Mouse (Mus musculus) heart, embryonic 16.5 days (tissue): ENCODE results near the gene Foxn3. TPM values are rescaled to one million over a fixed set of nuclear protein-coding genes. Genes with fewer than 3 reads are reported as not detected.
A peak's percentile ranks its signal among the peaks of the same experiment; 100 is the strongest.

ENCODE experiments used
- ATAC-seq: fragments of 200-750 bp; cut with Nextera tagmentation; replicated peaks from 2 replicates; pipeline ENCODE4 v1.8.0; 2017; ENCODE audit warnings: moderate number of reproducible peaks; ENCODE audit not compliant: insufficient read depth, low FRiP score; ENCODE audit errors: extremely low read depth
- H3K27ac ChIP-seq: fragments of 300-500 bp; sonication (generic); 2 replicates; pipeline ENCODE4 v1.5.1; 2014; ENCODE audit warnings: mild to moderate bottlenecking, low read length, control low read depth, moderate library complexity
- H3K27me3 ChIP-seq: fragments of 300-500 bp; sonication (generic); 2 replicates; pipeline ENCODE4 v1.6.1; 2014; ENCODE audit warnings: low read length, mixed read lengths; ENCODE audit not compliant: control insufficient read depth, insufficient read depth
- H3K36me3 ChIP-seq: fragments of 300-500 bp; sonication (generic); 2 replicates; pipeline ENCODE4 v1.6.1; 2014; ENCODE audit not compliant: control insufficient read depth, insufficient read depth
- H3K4me1 ChIP-seq: fragments of 300-500 bp; sonication (generic); 2 replicates; pipeline ENCODE4 v1.6.1; 2014; ENCODE audit warnings: low read length, mixed read lengths; ENCODE audit not compliant: control insufficient read depth, insufficient read depth
- H3K4me2 ChIP-seq: fragments of 300-500 bp; sonication (generic); 2 replicates; pipeline ENCODE4 v1.6.1; 2014; ENCODE audit warnings: low read depth, mild to moderate bottlenecking, control low read depth, low read length
- H3K4me3 ChIP-seq: fragments of 300-500 bp; sonication (generic); 2 replicates; pipeline ENCODE4 v1.5.1; 2014; ENCODE audit warnings: mild to moderate bottlenecking, control low read depth, low read length
- H3K9ac ChIP-seq: fragments of 300-500 bp; sonication (generic); 2 replicates; pipeline ENCODE4 v1.6.1; 2014; ENCODE audit warnings: low read length, control low read depth
- H3K9me3 ChIP-seq: fragments of 300-500 bp; sonication (generic); replicated peaks from 2 replicates; pipeline ENCODE4 v1.6.1; 2016; ENCODE audit warnings: low read length; ENCODE audit not compliant: control insufficient read depth
- WGBS: fragments of 180-500 bp; shearing (Covaris S2); extraction: QIAGEN DNeasy Blood & Tissue Kit; methylation state at CpG from one replicate; pipeline ENCODE4 v1.1.7; 2014; 5-methylcytosine and 5-hydroxymethylcytosine counted together
- polyA plus RNA-seq: library from polyadenylated mRNA; unstranded; fragments of >200 nt; fragmentation: Nextera tagmentation; extraction: Ambion mirVana; gene quantifications from 2 replicates; pipeline ENCODE4 v1.2.1, GENCODE M21; 2015

Foxn3 gene
- polyA plus RNA-seq, 1 experiment from 2014 or later, result 52.1 TPM

- no peak for ATAC-seq
- Histone ChIP-seq H3K27me3 (no peaks in the 10 kb centered on the region), H3K27ac (no peak overlapping the region), H3K4me2 (no peak overlapping the region), H3K9ac (no peak overlapping the region), H3K36me3 (no peaks in the 10 kb centered on the region), H3K4me1 (peaks cover 29% of the 10 kb centered on the region), H3K4me3 (no peak overlapping the region), H3K9me3 (no peaks in the 10 kb centered on the region)
- WGBS, result 66% methylated on average over 6 of the region's 6 CpGs
Measured at GRCm38 (mm10) chr12:99363024-99363423, 200.4 kb downstream of the Foxn3 start.

- H3K36me3 ChIP-seq, result no peaks in the 10 kb centered on the region
- peak overlapping the region; percentile 41; the same call in 1 of the 2 replicates for H3K27ac ChIP-seq
- H3K9ac ChIP-seq, result no peak overlapping the region
- 0 out of 2 replicates have a peak, but pooled peaks have one; percentile 31 for ATAC-seq
- H3K4me1 ChIP-seq, result peaks cover 37% of the 10 kb centered on the region
- peak overlapping the region; percentile 41 for H3K4me2 ChIP-seq
- 0 out of 2 replicates have a peak overlapping the region, but pooled peaks have one; percentile 12 for H3K4me3 ChIP-seq
- 25% methylated on average over 5 of the region's 5 CpGs for whole genome bisulfite sequencing
- no peaks in the 10 kb centered on the region for H3K27me3 ChIP-seq
- H3K9me3 ChIP-seq, result no peaks in the 10 kb centered on the region
Measured at GRCm38 (mm10) chr12:99361752-99362132, 201.6 kb downstream of the Foxn3 start.

GRCm38 (mm10) chr12:99360958-99361751, 202.2 kb downstream of the Foxn3 start:
- H3K9me3 ChIP-seq, result no peaks in the 10 kb centered on the region
- 57% methylated on average over 8 of the region's 8 CpGs for WGBS
- H3K27me3 ChIP-seq, result no peaks in the 10 kb centered on the region
- 0 out of 2 replicates have a peak overlapping the region, but pooled peaks have one; percentile 12 for H3K4me3 ChIP-seq
- H3K36me3 ChIP-seq, result no peaks in the 10 kb centered on the region
- H3K4me1 ChIP-seq, result peaks cover 42% of the 10 kb centered on the region
- no peak overlapping the region for H3K9ac ChIP-seq
- no peak for ATAC-seq
- peak overlapping the region; percentile 41 for H3K4me2 ChIP-seq
- peak overlapping the region; percentile 41; the same call in 1 of the 2 replicates for H3K27ac ChIP-seq

DNA sequence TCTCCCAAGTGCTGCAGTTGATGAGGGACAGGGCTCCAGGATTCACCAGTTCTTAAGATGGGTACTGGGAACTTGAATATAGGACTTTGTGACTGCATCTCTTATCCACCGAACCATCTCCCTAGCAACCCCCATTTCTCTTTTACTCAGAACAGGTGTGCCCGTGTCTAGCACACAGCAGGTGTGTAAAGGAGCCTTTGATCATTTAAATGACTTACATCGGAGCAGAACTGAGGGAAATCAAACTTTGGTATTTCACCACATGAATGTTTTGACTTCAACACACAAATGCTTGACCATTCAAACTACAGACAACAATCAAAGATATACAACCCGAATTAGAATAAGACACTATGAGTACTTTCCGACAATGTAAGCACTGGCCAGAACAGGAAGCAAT, 204.7 kb downstream of the Foxn3 start:
- Histone ChIP-seq H3K9ac (no peak overlapping the region), H3K36me3 (no peaks in the 10 kb centered on the region), H3K4me1 (peaks cover 50% of the 10 kb centered on the region), H3K4me3 (no peak overlapping the region), H3K4me2 (no peak overlapping the region), H3K27ac (no peak overlapping the region), H3K27me3 (no peaks in the 10 kb centered on the region), H3K9me3 (no peaks in the 10 kb centered on the region)
- WGBS, result 84% methylated on average over 5 of the region's 5 CpGs
- ATAC-seq, result no peak

DNA sequence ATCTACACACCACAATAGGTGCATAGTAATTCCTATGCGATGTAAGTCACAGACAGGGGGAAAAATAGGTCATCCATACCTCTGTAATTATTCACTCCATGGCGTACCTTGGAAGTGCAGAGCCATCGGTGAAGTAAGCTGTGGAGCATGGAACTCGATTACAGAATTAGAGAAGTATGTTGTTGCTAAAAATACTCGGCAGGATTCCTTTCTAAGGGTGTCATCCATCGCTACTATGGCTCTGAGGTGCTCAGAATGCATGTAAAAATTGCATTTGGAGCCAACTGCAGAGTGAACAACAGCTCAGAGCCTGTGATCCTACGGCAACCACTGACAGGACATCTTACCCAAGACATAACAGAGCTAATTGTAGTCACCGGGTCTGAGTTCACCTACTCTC, 206.7 kb downstream of the Foxn3 start:
- H3K4me2 ChIP-seq, result peak overlapping the region; percentile 53

DNA sequence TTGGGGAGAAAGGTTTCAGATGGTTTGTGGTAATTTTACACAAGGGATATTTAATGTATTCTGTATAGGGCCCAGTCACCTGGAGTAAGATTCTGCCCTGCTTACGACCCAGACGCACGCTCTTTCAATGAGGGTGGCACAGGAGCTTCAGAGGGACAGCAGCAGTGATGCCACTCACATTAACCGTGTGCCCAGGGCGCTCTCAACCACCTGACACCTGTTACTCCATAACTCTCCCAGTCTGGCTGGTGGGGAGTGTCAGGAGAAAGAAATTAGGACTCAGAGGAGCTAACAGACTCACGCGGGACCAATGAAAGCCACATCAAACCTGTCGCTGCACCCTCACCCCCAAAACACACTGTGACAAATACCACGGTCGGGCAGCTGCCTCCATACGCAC, 209.7 kb downstream of the Foxn3 start:
- H3K4me1 ChIP-seq, result peaks cover 52% of the 10 kb centered on the region
- no peak overlapping the region for H3K9ac ChIP-seq
- no peaks in the 10 kb centered on the region for H3K36me3 ChIP-seq
- H3K4me3 ChIP-seq, result no peak overlapping the region
- no peaks in the 10 kb centered on the region for H3K27me3 ChIP-seq
- WGBS, result 94% methylated on average over 11 of the region's 11 CpGs
- ATAC-seq, result no peak
- no peaks in the 10 kb centered on the region for H3K9me3 ChIP-seq
- H3K27ac ChIP-seq, result no peak overlapping the region
- no peak overlapping the region for H3K4me2 ChIP-seq

More for the DNA sequence above, 206.7 kb downstream of the Foxn3 start:
- WGBS, result 37% methylated on average over 8 of the region's 8 CpGs
- Histone ChIP-seq H3K4me1 (peaks cover 48% of the 10 kb centered on the region), H3K27me3 (no peaks in the 10 kb centered on the region), H3K36me3 (no peaks in the 10 kb centered on the region), H3K9me3 (no peaks in the 10 kb centered on the region), H3K9ac (peak overlapping the region; percentile 45; the same call in 1 of the 2 replicates), H3K27ac (peak overlapping the region; percentile 93), H3K4me3 (peak overlapping the region; percentile 23; the same call in 1 of the 2 replicates)
- peak; percentile 73 for ATAC-seq

- H3K36me3 ChIP-seq, result no peaks in the 10 kb centered on the region
- H3K9me3 ChIP-seq, result no peaks in the 10 kb centered on the region
- WGBS, result 67% methylated on average over 6 of the region's 6 CpGs
- no peak overlapping the region for H3K9ac ChIP-seq
- H3K4me3 ChIP-seq, result no peak overlapping the region
- no peak overlapping the region for H3K27ac ChIP-seq
- no peak overlapping the region for H3K4me2 ChIP-seq
- H3K27me3 ChIP-seq, result no peaks in the 10 kb centered on the region
- peaks cover 61% of the 10 kb centered on the region for H3K4me1 ChIP-seq
- ATAC-seq, result no peak
Measured at GRCm38 (mm10) chr12:99352583-99352982, 210.8 kb downstream of the Foxn3 start.

DNA sequence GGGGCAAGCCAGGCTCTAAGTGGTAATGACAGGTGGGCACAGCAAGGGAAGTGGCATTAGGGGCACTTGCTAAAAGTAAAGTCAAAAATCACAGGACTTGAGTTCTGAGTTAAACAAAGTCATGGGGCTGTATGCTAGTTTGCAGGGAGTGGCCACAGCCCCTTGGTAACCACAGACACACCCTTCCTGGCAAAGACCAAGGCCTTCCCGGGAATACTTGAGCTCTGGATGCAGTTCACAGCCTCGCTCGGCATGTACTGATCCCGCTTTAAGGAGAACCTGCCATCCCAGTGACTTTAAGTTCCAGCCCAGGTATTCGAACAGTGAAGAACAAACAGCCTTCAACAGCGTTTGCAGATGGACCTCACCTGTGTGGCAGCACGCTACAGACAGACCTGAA, 211.2 kb downstream of the Foxn3 start:
- Histone ChIP-seq H3K4me3 (no peak overlapping the region), H3K9me3 (no peaks in the 10 kb centered on the region), H3K27me3 (no peaks in the 10 kb centered on the region), H3K27ac (0 out of 2 replicates have a peak overlapping the region, but pooled peaks have one; percentile 2), H3K36me3 (no peaks in the 10 kb centered on the region), H3K9ac (no peak overlapping the region), H3K4me2 (no peak overlapping the region), H3K4me1 (peaks cover 57% of the 10 kb centered on the region)
- ATAC-seq, result no peak
- WGBS, result 62% methylated on average over 7 of the region's 7 CpGs

- Histone ChIP-seq H3K4me1 (peaks cover 56% of the 10 kb centered on the region), H3K4me2 (no peak overlapping the region), H3K9ac (no peak overlapping the region), H3K36me3 (no peaks in the 10 kb centered on the region), H3K4me3 (no peak overlapping the region), H3K27ac (no peak overlapping the region), H3K27me3 (no peaks in the 10 kb centered on the region), H3K9me3 (no peaks in the 10 kb centered on the region)
- no peak for ATAC-seq
- WGBS, result 66% methylated on average over 9 of the region's 9 CpGs
Measured at GRCm38 (mm10) chr12:99351731-99352130, 211.7 kb downstream of the Foxn3 start.
